Mouse (Mus musculus) forebrain, embryonic 10.5 days (tissue): ENCODE measurements around the gene Dmd. TPM values are rescaled to one million over a fixed set of nuclear protein-coding genes. Genes with fewer than 3 reads are reported as not detected.

Experiments used
- DNase-seq: peaks from one replicate; pipeline ENCODE4 v3.0.0-alpha.2; 2017; ENCODE audit warnings: low spot score; ENCODE audit errors: extremely low spot score
- H3K27ac ChIP-seq: fragments of 300-500 bp; sonication (generic); 2 replicates; pipeline ENCODE4 v1.5.1; 2016; ENCODE audit warnings: mild to moderate bottlenecking
- H3K27me3 ChIP-seq: fragments of 300-500 bp; sonication (generic); 2 replicates; pipeline ENCODE4 v1.6.1; 2016; ENCODE audit warnings: mild to moderate bottlenecking; ENCODE audit not compliant: poor library complexity, severe bottlenecking
- H3K36me3 ChIP-seq: fragments of 300-500 bp; sonication (generic); replicated peaks from 2 replicates; pipeline ENCODE4 v1.6.1; 2016; ENCODE audit warnings: mild to moderate bottlenecking, moderate library complexity
- H3K4me1 ChIP-seq: fragments of 300-500 bp; sonication (generic); 2 replicates; pipeline ENCODE4 v1.6.1; 2016
- H3K4me3 ChIP-seq: fragments of 300-500 bp; sonication (generic); 2 replicates; pipeline ENCODE4 v1.5.1; 2016; ENCODE audit warnings: mild to moderate bottlenecking, moderate library complexity
- H3K9me3 ChIP-seq: fragments of 300-500 bp; sonication (generic); 2 replicates; pipeline ENCODE4 v1.6.1; 2016; ENCODE audit warnings: mild to moderate bottlenecking, moderate library complexity
- WGBS: fragments of 180-500 bp; shearing (Covaris S2); methylation state at CpG from one replicate; pipeline ENCODE4 v1.1.7; 2016; 5-methylcytosine and 5-hydroxymethylcytosine counted together
- polyA plus RNA-seq: library from polyadenylated mRNA; unstranded; fragments of >200 nt; fragmentation: Nextera tagmentation; extraction: Ambion mirVana; gene quantifications from 2 replicates; pipeline ENCODE4 v1.2.1, GENCODE M21; 2016

Dmd gene
- 15.3 and 17.0 TPM in 2 replicates for polyA plus RNA-seq

GRCm38 (mm10) chrX:82948630-82949029, at the start of gene Dmd:
Gene Dmd, plus strand, starts transcription at chrX:82948870.
- Histone ChIP-seq H3K27ac (no peak within 1 kb of the TSS), H3K36me3 (no peaks in the 10 kb centered on the region), H3K4me3 (no peak within 1 kb of the TSS), H3K4me1 (no peaks in the 10 kb centered on the region), H3K9me3 (no peaks in the 10 kb centered on the region), H3K27me3 (no peaks in the 10 kb centered on the region)
- WGBS, result 81% methylated on average over 3 of the region's 3 CpGs
- no peak for DNase-seq

GRCm38 (mm10) chrX:82901515-82901914, 47.2 kb upstream of the Dmd start:
- Histone ChIP-seq H3K27ac (no peak overlapping the region), H3K9me3 (no peaks in the 10 kb centered on the region), H3K36me3 (no peaks in the 10 kb centered on the region), H3K27me3 (no peaks in the 10 kb centered on the region), H3K4me1 (no peaks in the 10 kb centered on the region), H3K4me3 (no peak overlapping the region)
- no peak for DNase-seq

- 97% methylated on average over 1 of the region's 1 CpGs for WGBS
- H3K4me1 ChIP-seq, result no peaks in the 10 kb centered on the region
- no peak for DNase-seq
- no peak overlapping the region for H3K4me3 ChIP-seq
- H3K9me3 ChIP-seq, result no peaks in the 10 kb centered on the region
- no peak overlapping the region for H3K27ac ChIP-seq
- H3K27me3 ChIP-seq, result no peaks in the 10 kb centered on the region
- no peaks in the 10 kb centered on the region for H3K36me3 ChIP-seq
These were observed 39.0 kb downstream of the Dmd start for GRCm38 (mm10) chrX:82987683-82988082.

DNA sequence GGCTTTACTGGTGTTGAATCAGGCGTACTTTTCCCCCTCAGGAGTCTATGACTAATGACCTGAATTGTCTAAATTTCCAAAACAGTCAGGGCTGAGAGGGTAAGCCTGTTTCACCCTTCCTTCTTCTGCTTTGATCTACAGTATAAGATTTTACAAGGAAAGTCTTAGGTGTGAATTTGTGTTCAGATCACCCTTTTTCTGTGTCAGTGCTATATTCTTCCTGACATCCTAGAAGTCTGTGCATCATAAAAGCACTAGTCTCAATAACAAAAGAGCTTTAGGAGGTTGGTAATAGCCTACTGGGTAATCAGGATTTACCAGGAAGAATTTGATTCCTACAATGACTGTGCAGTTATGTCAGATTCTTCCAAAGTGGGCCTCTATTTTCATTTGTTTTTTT, 101.5 kb downstream of the Dmd start:
- H3K4me3 ChIP-seq, result no peak overlapping the region
- H3K4me1 ChIP-seq, result no peaks in the 10 kb centered on the region
- no peak for DNase-seq
- no peaks in the 10 kb centered on the region for H3K27me3 ChIP-seq
- H3K27ac ChIP-seq, result no peak overlapping the region
- H3K36me3 ChIP-seq, result no peaks in the 10 kb centered on the region
- no peaks in the 10 kb centered on the region for H3K9me3 ChIP-seq
- 45% methylated on average over 1 of the region's 1 CpGs for WGBS

DNA sequence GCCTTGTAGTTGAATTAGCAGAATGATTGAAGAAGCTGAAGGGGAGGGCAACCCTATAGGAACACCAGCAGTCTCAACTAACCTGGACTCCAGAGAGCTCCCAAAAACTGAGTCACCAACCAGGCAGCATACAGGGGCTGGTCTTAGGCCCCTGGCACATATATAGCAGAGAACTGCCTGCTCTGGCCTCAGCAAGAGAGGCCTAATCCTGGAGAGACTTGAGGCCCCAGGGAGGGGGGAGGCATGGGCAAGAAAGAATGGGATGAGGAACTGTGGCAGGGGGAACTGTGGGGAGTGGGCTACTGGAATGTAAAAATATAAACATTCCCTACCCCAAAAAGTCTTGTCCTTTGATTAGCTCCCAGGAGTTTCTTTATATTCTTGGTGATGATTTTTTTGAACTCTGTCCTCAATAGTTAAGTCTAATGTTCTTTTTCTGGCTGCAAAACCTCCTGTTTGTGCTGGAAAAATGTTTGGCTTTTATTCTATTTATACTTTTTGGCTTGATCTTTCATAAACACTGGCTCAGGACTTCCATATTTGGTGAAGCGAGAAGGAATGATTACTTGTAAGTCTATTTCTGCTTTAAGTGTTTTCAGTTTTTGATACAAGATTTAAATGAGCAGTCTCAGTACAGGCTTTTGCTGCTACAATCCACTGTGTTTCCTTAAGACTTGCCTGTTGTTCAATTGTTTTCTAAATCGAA, 167.7 kb downstream of the Dmd start:
- H3K27me3 ChIP-seq, result no peaks in the 10 kb centered on the region
- no peak for DNase-seq
- no peaks in the 10 kb centered on the region for H3K36me3 ChIP-seq
- no peaks in the 10 kb centered on the region for H3K9me3 ChIP-seq
- 75% methylated on average over 2 of the region's 2 CpGs for WGBS
- no peak overlapping the region for H3K27ac ChIP-seq
- no peak overlapping the region for H3K4me3 ChIP-seq
- H3K4me1 ChIP-seq, result no peaks in the 10 kb centered on the region

GRCm38 (mm10) chrX:83117198-83117597, 168.5 kb downstream of the Dmd start:
- no peaks in the 10 kb centered on the region for H3K9me3 ChIP-seq
- DNase-seq, result no peak
- H3K36me3 ChIP-seq, result no peaks in the 10 kb centered on the region
- no peaks in the 10 kb centered on the region for H3K27me3 ChIP-seq
- no peak overlapping the region for H3K27ac ChIP-seq
- H3K4me3 ChIP-seq, result no peak overlapping the region
- no peaks in the 10 kb centered on the region for H3K4me1 ChIP-seq
- 83% methylated on average over 2 of the region's 2 CpGs for WGBS

GRCm38 (mm10) chrX:83220563-83220962, 271.9 kb downstream of the Dmd start:
- H3K27me3 ChIP-seq, result no peaks in the 10 kb centered on the region
- 79% methylated on average over 2 of the region's 2 CpGs for WGBS
- no peak overlapping the region for H3K27ac ChIP-seq
- no peaks in the 10 kb centered on the region for H3K4me1 ChIP-seq
- H3K4me3 ChIP-seq, result no peak overlapping the region
- H3K9me3 ChIP-seq, result no peaks in the 10 kb centered on the region
- no peak for DNase-seq
- H3K36me3 ChIP-seq, result no peaks in the 10 kb centered on the region

DNA sequence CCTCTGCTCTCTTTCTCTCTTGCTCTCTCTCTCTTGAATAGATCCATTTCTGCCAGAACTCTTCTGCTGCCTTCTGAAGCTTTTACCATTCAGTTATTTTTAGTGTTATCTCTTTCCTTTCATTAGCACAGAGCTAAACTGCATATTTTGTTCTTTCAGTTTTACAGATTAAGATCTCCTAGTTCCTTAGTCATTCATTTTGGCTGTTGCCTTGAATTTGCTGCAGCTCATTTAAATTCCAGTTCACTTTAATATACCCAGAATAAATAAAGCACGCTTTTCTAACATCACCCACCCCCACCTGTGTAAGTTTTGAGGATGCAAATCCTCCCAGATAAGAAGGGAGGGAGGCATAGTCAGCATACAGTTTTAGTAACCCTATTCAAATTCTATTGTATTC, 272.4 kb downstream of the Dmd start:
- Histone ChIP-seq H3K27ac (no peak overlapping the region), H3K36me3 (no peaks in the 10 kb centered on the region), H3K27me3 (no peaks in the 10 kb centered on the region), H3K4me1 (no peaks in the 10 kb centered on the region), H3K4me3 (no peak overlapping the region), H3K9me3 (no peaks in the 10 kb centered on the region)
- DNase-seq, result no peak
- WGBS, result 54% methylated on average over 1 of the region's 1 CpGs

- Histone ChIP-seq H3K4me3 (no peak within 1 kb of the TSS), H3K36me3 (no peaks in the 10 kb centered on the region), H3K9me3 (no peaks in the 10 kb centered on the region), H3K27ac (no peak within 1 kb of the TSS), H3K4me1 (no peaks in the 10 kb centered on the region), H3K27me3 (no peaks in the 10 kb centered on the region)
- WGBS, result 94% methylated on average over 15 of the region's 15 CpGs
- no peak for DNase-seq
These were observed 538.9 kb downstream of the Dmd start, which contains the start of gene Tsga8 for GRCm38 (mm10) chrX:83487598-83487997. Gene Tsga8, minus strand, starts transcription at chrX:83487924.

GRCm38 (mm10) chrX:83674998-83675397, 726.3 kb downstream of the Dmd start:
- 57% methylated on average over 1 of the region's 1 CpGs for WGBS
- DNase-seq, result no peak
- no peaks in the 10 kb centered on the region for H3K9me3 ChIP-seq
- H3K36me3 ChIP-seq, result no peaks in the 10 kb centered on the region
- no peaks in the 10 kb centered on the region for H3K27me3 ChIP-seq
- no peak overlapping the region for H3K4me3 ChIP-seq
- H3K4me1 ChIP-seq, result no peaks in the 10 kb centered on the region
- no peak overlapping the region for H3K27ac ChIP-seq

GRCm38 (mm10) chrX:83686547-83686946, 737.9 kb downstream of the Dmd start:
- Histone ChIP-seq H3K36me3 (no peaks in the 10 kb centered on the region), H3K27me3 (no peaks in the 10 kb centered on the region), H3K4me3 (no peak overlapping the region), H3K27ac (no peak overlapping the region), H3K9me3 (no peaks in the 10 kb centered on the region), H3K4me1 (no peaks in the 10 kb centered on the region)
- no peak for DNase-seq

- Histone ChIP-seq H3K27ac (no peak overlapping the region), H3K4me3 (no peak overlapping the region), H3K4me1 (no peaks in the 10 kb centered on the region), H3K36me3 (no peaks in the 10 kb centered on the region), H3K27me3 (no peaks in the 10 kb centered on the region), H3K9me3 (no peaks in the 10 kb centered on the region)
- no peak for DNase-seq
- 15% methylated on average over 1 of the region's 1 CpGs for WGBS
These were observed 791.9 kb downstream of the Dmd start for GRCm38 (mm10) chrX:83740533-83740932.

- 50% methylated on average over 4 of the region's 4 CpGs for WGBS
- Histone ChIP-seq H3K4me1 (no peaks in the 10 kb centered on the region; the same call in 1 of the 2 replicates), H3K27ac (no peak overlapping the region), H3K36me3 (no peaks in the 10 kb centered on the region), H3K9me3 (no peaks in the 10 kb centered on the region), H3K4me3 (no peak overlapping the region), H3K27me3 (no peaks in the 10 kb centered on the region)
- no peak for DNase-seq
These were observed 797.8 kb downstream of the Dmd start for GRCm38 (mm10) chrX:83746301-83747008.
